Mouse (Mus musculus): ENCODE results near the gene Rtn1. TPM values are rescaled to one million over a fixed set of nuclear protein-coding genes. Genes with fewer than 3 reads are reported as not detected.

The Rtn1 gene
- polyA plus RNA-seq, 1 experiment from 2014 or later = 1,321 TPM

- WGBS = 81% methylated on average over 6 of the region's 6 CpGs
- ATAC-seq (no peak), DNase-seq (ENCODE audit: low spot score) (no peak)
- H3K4me1 ChIP-seq (ENCODE audit: control insufficient read depth, insufficient read depth, low read length) = no peaks in the 10 kb centered on the region
- no peak overlapping the region for H3K27ac ChIP-seq (ENCODE audit: low read depth, low read length)
- H3K36me3 ChIP-seq (ENCODE audit: control insufficient read depth, insufficient read depth, low read length) = no peaks in the 10 kb centered on the region
- no peak overlapping the region for H3K9ac ChIP-seq (ENCODE audit: low read length)
- no peaks in the 10 kb centered on the region for H3K9me3 ChIP-seq (replicated peaks; ENCODE audit: control insufficient read depth, low read length)
- no peak overlapping the region for H3K4me3 ChIP-seq (ENCODE audit: low read depth, low read length)
- no peak overlapping the region for H3K4me2 ChIP-seq (ENCODE audit: low read length)
- no peaks in the 10 kb centered on the region for H3K27me3 ChIP-seq (replicated peaks; ENCODE audit: control insufficient read depth, insufficient read depth, low read length)
Measured at GRCm38 (mm10) chr12:72257000-72257399, 151.9 kb downstream of the Rtn1 start.

- no peak overlapping the region for H3K4me3 ChIP-seq (ENCODE audit: low read depth, low read length)
- 80% methylated on average over 3 of the region's 3 CpGs for WGBS
Measured at GRCm38 (mm10) chr12:72253040-72253439, 155.8 kb downstream of the Rtn1 start.

GRCm38 (mm10) chr12:72251890-72252445, 156.9 kb downstream of the Rtn1 start:
- DNase-seq (ENCODE audit: low spot score) (no peak), ATAC-seq (no peak)
- no peaks in the 10 kb centered on the region for H3K4me1 ChIP-seq (ENCODE audit: control insufficient read depth, insufficient read depth, low read length)
- whole genome bisulfite sequencing = 82% methylated on average over 10 of the region's 10 CpGs
- H3K9me3 ChIP-seq (replicated peaks; ENCODE audit: control insufficient read depth, low read length) = no peaks in the 10 kb centered on the region
- H3K4me3 ChIP-seq (ENCODE audit: low read depth, low read length) = no peak overlapping the region
- H3K9ac ChIP-seq (ENCODE audit: low read length) = no peak overlapping the region
- no peaks in the 10 kb centered on the region for H3K27me3 ChIP-seq (replicated peaks; ENCODE audit: control insufficient read depth, insufficient read depth, low read length)
- H3K36me3 ChIP-seq (ENCODE audit: control insufficient read depth, insufficient read depth, low read length) = no peaks in the 10 kb centered on the region
- no peak overlapping the region for H3K4me2 ChIP-seq (ENCODE audit: low read length)
- H3K27ac ChIP-seq (ENCODE audit: low read depth, low read length) = no peak overlapping the region

More at GRCm38 (mm10) chr12:72253040-72253439, 155.8 kb downstream of the Rtn1 start:
- Histone ChIP-seq H3K9ac (ENCODE audit: low read length) (no peak overlapping the region), H3K27me3 (replicated peaks; ENCODE audit: control insufficient read depth, insufficient read depth, low read length) (no peaks in the 10 kb centered on the region), H3K36me3 (ENCODE audit: control insufficient read depth, insufficient read depth, low read length) (no peaks in the 10 kb centered on the region), H3K4me1 (ENCODE audit: control insufficient read depth, insufficient read depth, low read length) (no peaks in the 10 kb centered on the region), H3K9me3 (replicated peaks; ENCODE audit: control insufficient read depth, low read length) (no peaks in the 10 kb centered on the region), H3K4me2 (ENCODE audit: low read length) (no peak overlapping the region), H3K27ac (ENCODE audit: low read depth, low read length) (no peak overlapping the region)
- ATAC-seq (no peak), DNase-seq (ENCODE audit: low spot score) (no peak)

- Histone ChIP-seq H3K36me3 (ENCODE audit: control insufficient read depth, insufficient read depth, low read length) (no peaks in the 10 kb centered on the region), H3K4me2 (ENCODE audit: low read length) (no peak overlapping the region), H3K4me3 (ENCODE audit: low read depth, low read length) (no peak overlapping the region), H3K27me3 (replicated peaks; ENCODE audit: control insufficient read depth, insufficient read depth, low read length) (no peaks in the 10 kb centered on the region), H3K27ac (ENCODE audit: low read depth, low read length) (no peak overlapping the region), H3K4me1 (ENCODE audit: control insufficient read depth, insufficient read depth, low read length) (peaks cover 3% of the 10 kb centered on the region; the same call in 1 of the 2 replicates), H3K9ac (ENCODE audit: low read length) (no peak overlapping the region), H3K9me3 (replicated peaks; ENCODE audit: control insufficient read depth, low read length) (no peaks in the 10 kb centered on the region)
- WGBS = 98% methylated on average over 1 of the region's 1 CpGs
- no peak for ATAC-seq
- no peak for DNase-seq (ENCODE audit: low spot score)
Measured at GRCm38 (mm10) chr12:72244951-72245350, 163.9 kb downstream of the Rtn1 start.

GRCm38 (mm10) chr12:72242807-72243206, 166.0 kb downstream of the Rtn1 start:
- ATAC-seq = no peak
- Histone ChIP-seq H3K9ac (ENCODE audit: low read length) (no peak overlapping the region), H3K4me1 (ENCODE audit: control insufficient read depth, insufficient read depth, low read length) (peaks cover 11% of the 10 kb centered on the region), H3K4me2 (ENCODE audit: low read length) (no peak overlapping the region), H3K27ac (ENCODE audit: low read depth, low read length) (no peak overlapping the region), H3K36me3 (ENCODE audit: control insufficient read depth, insufficient read depth, low read length) (no peaks in the 10 kb centered on the region), H3K4me3 (ENCODE audit: low read depth, low read length) (no peak overlapping the region), H3K27me3 (replicated peaks; ENCODE audit: control insufficient read depth, insufficient read depth, low read length) (no peaks in the 10 kb centered on the region), H3K9me3 (replicated peaks; ENCODE audit: control insufficient read depth, low read length) (no peaks in the 10 kb centered on the region)
- no peak for DNase-seq (ENCODE audit: low spot score)
- WGBS = 70% methylated on average over 6 of the region's 6 CpGs

- Histone ChIP-seq H3K9ac (ENCODE audit: low read length) (no peak overlapping the region), H3K4me2 (ENCODE audit: low read length) (no peak overlapping the region), H3K27me3 (replicated peaks; ENCODE audit: control insufficient read depth, insufficient read depth, low read length) (no peaks in the 10 kb centered on the region), H3K4me1 (ENCODE audit: control insufficient read depth, insufficient read depth, low read length) (peaks cover 11% of the 10 kb centered on the region), H3K36me3 (ENCODE audit: control insufficient read depth, insufficient read depth, low read length) (no peaks in the 10 kb centered on the region), H3K4me3 (ENCODE audit: low read depth, low read length) (no peak overlapping the region), H3K9me3 (replicated peaks; ENCODE audit: control insufficient read depth, low read length) (no peaks in the 10 kb centered on the region), H3K27ac (ENCODE audit: low read depth, low read length) (no peak overlapping the region)
- no peak for DNase-seq (ENCODE audit: low spot score)
- no peak for ATAC-seq
Measured at GRCm38 (mm10) chr12:72240506-72240905, 168.3 kb downstream of the Rtn1 start.

GRCm38 (mm10) chr12:72239230-72239894, 169.5 kb downstream of the Rtn1 start:
- H3K4me1 ChIP-seq (ENCODE audit: control insufficient read depth, insufficient read depth, low read length) = peaks cover 13% of the 10 kb centered on the region
- H3K36me3 ChIP-seq (ENCODE audit: control insufficient read depth, insufficient read depth, low read length) = no peaks in the 10 kb centered on the region
- H3K9ac ChIP-seq (ENCODE audit: low read length) = no peak overlapping the region; the same call in 1 of the 2 replicates
- no peaks in the 10 kb centered on the region for H3K27me3 ChIP-seq (replicated peaks; ENCODE audit: control insufficient read depth, insufficient read depth, low read length)
- no peak overlapping the region for H3K4me2 ChIP-seq (ENCODE audit: low read length)
- ATAC-seq = peak; percentile 28
- H3K4me3 ChIP-seq (ENCODE audit: low read depth, low read length) = no peak overlapping the region
- H3K27ac ChIP-seq (ENCODE audit: low read depth, low read length) = peak overlapping the region; percentile 70
- WGBS = 17% methylated on average over 12 of the region's 12 CpGs
- no peaks in the 10 kb centered on the region for H3K9me3 ChIP-seq (replicated peaks; ENCODE audit: control insufficient read depth, low read length)
- DNase-seq (ENCODE audit: low spot score) = peak; percentile 90

GRCm38 (mm10) chr12:72237251-72237650, 171.6 kb downstream of the Rtn1 start:
- no peaks in the 10 kb centered on the region for H3K27me3 ChIP-seq (replicated peaks; ENCODE audit: control insufficient read depth, insufficient read depth, low read length)
- 0 out of 2 replicates have a peak overlapping the region, but pooled peaks have one; percentile 69 for H3K4me3 ChIP-seq (ENCODE audit: low read depth, low read length)
- DNase-seq (ENCODE audit: low spot score) (no peak), ATAC-seq (no peak)
- WGBS = 78% methylated on average over 2 of the region's 2 CpGs
- H3K4me1 ChIP-seq (ENCODE audit: control insufficient read depth, insufficient read depth, low read length) = peaks cover 29% of the 10 kb centered on the region
- H3K4me2 ChIP-seq (ENCODE audit: low read length) = peak overlapping the region; percentile 58
- H3K9me3 ChIP-seq (replicated peaks; ENCODE audit: control insufficient read depth, low read length) = no peaks in the 10 kb centered on the region
- H3K9ac ChIP-seq (ENCODE audit: low read length) = no peak overlapping the region
- H3K36me3 ChIP-seq (ENCODE audit: control insufficient read depth, insufficient read depth, low read length) = 0 out of 2 replicates have a peak, but pooled peaks cover 4% of the 10 kb centered on the region
- H3K27ac ChIP-seq (ENCODE audit: low read depth, low read length) = peak overlapping the region; percentile 96

GRCm38 (mm10) chr12:72236564-72237011, 172.3 kb downstream of the Rtn1 start:
- ATAC-seq (peak; percentile 96), DNase-seq (ENCODE audit: low spot score) (peak; percentile 96)
- under 1% methylated on average over 56 of the region's 56 CpGs for WGBS
- H3K27ac ChIP-seq (ENCODE audit: low read depth, low read length) = peak overlapping the region; percentile 96
- H3K9ac ChIP-seq (ENCODE audit: low read length) = peak overlapping the region; percentile 98
- H3K36me3 ChIP-seq (ENCODE audit: control insufficient read depth, insufficient read depth, low read length) = 0 out of 2 replicates have a peak, but pooled peaks cover 4% of the 10 kb centered on the region
- no peaks in the 10 kb centered on the region for H3K27me3 ChIP-seq (replicated peaks; ENCODE audit: control insufficient read depth, insufficient read depth, low read length)
- H3K4me1 ChIP-seq (ENCODE audit: control insufficient read depth, insufficient read depth, low read length) = peaks cover 31% of the 10 kb centered on the region
- no peaks in the 10 kb centered on the region for H3K9me3 ChIP-seq (replicated peaks; ENCODE audit: control insufficient read depth, low read length)
- H3K4me2 ChIP-seq (ENCODE audit: low read length) = peak overlapping the region; percentile 58
- peak overlapping the region; percentile 69 for H3K4me3 ChIP-seq (ENCODE audit: low read depth, low read length)

Data from forebrain, embryonic 14.5 days (tissue).